Mouse (Mus musculus) large intestine, adult 2 months (tissue): ENCODE data around the gene Lsm10. TPM values are rescaled to one million over a fixed set of nuclear protein-coding genes. Genes with fewer than 3 reads are reported as not detected.
A peak's percentile ranks its signal among the peaks of the same experiment; 100 is the strongest.

Source experiments
- DNase-seq: peaks from one replicate; pipeline ENCODE4 v3.0.0-alpha.2; 2012; ENCODE audit warnings: low read depth, low spot score
- WGBS: fragments of 180-500 bp; shearing (Covaris S2); methylation state at CpG from one replicate; pipeline ENCODE4 v1.1.7; 2018; 5-methylcytosine and 5-hydroxymethylcytosine counted together
- polyA plus RNA-seq: library from polyadenylated mRNA; depleted of rRNA; stranded (reverse); fragments of >200 nt; gene quantifications from 2 replicates; pipeline ENCODE4 v1.2.3, GENCODE M21; 2012; rRNA removed

The Lsm10 gene
- 30.7 and 31.3 TPM in 2 replicates for polyA plus RNA-seq

DNA sequence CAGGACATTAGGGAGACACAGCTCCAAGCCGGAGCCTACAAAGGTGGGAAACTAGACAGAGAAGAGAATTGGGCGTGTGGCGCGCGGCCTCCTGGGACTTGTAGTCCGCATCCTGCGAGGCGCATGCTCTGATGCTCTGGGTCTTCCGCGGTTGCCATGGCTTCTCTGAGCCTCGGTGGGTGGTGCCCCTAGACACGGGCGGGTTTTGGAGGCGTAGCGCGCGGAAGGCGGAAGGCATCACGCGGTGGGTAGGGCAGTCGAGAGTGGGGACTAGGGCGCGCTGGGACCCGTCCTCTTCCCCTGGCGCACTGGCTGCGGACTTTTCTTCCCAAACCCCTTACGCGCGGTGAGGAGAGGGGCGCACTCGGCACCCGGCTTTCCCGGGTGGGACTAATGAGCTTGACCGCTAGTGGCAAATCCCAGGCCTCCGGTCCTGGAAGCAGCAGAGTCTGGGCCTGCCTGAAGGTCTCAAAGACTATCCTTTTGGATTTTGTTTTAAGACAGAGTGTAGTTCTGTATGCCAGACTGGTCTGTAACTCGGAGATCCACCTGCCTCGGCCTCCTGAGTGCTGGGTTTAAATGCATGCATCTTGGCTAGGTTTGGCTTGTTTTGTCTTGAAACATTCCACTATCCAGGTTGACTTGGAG is at the start of gene Lsm10:
TSS of gene Lsm10 (plus strand) at position 160 of the 648 bp plus-strand sequence.
- peak; percentile 66 for DNase-seq
- WGBS = under 1% methylated on average over 37 of the region's 37 CpGs

DNA sequence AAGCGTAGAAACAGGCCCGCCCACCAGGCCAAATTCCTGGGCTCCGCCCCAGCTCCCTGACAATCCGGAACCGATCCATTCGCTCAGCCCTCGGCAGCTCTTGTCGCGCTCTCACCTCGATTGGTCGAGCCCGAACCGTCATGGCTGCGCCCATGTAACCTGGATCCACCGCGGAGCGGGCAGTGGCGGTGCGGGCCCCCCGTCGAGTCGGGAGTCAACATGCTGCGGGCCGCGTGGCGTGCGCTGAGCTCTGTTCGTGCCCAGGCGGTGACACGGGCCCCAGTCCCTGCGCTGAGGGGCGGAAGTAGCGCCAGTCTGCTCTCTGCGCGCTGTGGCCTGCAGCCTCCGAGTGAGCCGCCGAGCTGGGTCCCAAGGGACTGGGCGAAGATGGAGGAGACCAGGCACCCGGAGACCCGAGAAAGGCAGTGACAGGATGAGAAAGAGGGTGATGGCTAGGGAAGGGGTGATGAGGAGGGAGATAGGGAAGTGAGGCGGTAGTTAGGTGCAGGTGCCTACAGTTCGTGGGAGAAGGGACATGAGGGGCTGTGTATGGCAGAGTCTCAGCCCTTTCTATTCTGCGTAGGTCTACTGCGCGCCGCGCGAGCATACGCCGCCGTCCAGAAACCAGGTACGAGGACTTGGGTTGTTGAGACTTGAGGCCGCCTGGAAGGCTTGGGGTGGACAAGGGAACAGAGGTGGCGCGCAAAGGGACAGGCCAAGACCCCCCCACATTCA is 49.4 kb upstream of the Lsm10 start, which contains the start of gene Mrps15:
TSS of gene Mrps15 (plus strand) at position 75 of the 735 bp plus-strand sequence.
- under 1% methylated on average over 56 of the region's 56 CpGs for WGBS

GRCm38 (mm10) chr4:126051617-126052016 is 44.8 kb upstream of the Lsm10 start:
- 67% methylated on average over 7 of the region's 7 CpGs for WGBS
- DNase-seq = no peak

More for the DNA sequence above, 49.4 kb upstream of the Lsm10 start, which contains the start of gene Mrps15:
- peak; percentile 77 for DNase-seq

- DNase-seq = no peak
- WGBS = 8% methylated on average over 19 of the region's 19 CpGs
Measured at GRCm38 (mm10) chr4:126057207-126058133, 39.0 kb upstream of the Lsm10 start.

DNA sequence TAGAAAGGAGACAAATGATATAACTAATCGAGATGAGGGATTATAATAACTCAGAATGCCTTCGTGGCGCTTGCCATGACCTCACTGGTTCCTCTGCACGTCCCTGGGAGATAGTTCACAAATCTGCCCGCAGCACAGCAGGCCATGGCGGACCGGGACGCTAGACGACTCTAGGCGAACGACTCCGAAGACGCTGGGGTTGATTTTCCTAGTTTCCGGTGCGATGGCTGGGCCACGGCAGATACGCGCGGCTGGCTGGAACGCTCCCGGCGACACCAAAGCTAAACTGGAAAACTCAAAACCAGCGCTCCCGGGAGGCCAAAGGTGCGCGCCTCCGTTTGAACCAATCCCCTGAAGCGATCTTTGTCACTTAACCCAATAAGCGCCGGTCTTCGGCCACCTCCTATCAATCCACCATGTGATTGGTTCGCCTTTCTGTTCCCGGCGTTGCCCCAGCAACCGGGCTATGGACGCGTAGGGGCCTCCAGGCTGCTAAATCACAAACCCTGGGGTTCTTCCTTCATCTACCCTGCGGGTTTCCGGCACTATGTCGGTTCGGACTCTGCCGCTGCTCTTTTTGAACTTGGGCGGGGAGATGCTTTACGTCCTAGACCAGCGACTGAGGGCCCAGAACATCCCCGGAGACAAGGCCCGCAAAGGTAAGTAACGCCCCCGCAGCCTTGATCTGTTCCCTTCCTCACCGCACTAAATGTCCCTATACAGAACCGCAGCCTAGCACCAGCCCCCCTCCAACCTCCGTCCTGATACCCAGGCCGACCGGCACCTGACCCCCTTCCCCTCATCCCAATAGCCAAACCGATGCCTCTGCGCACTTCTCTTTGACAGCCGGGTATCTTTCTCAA is 38.1 kb upstream of the Lsm10 start, which contains the start of gene Oscp1:
TSS of gene Oscp1 (plus strand) at position 432 of the 863 bp plus-strand sequence.
- DNase-seq = peak; percentile 76
- WGBS = 1% methylated on average over 57 of the region's 57 CpGs

- 37% methylated on average over 9 of the region's 9 CpGs for WGBS
Measured at GRCm38 (mm10) chr4:126058997-126059362, 37.4 kb upstream of the Lsm10 start.

GRCm38 (mm10) chr4:126062856-126063255 is 33.6 kb upstream of the Lsm10 start:
- no peak for DNase-seq
- WGBS = 63% methylated on average over 1 of the region's 1 CpGs

More at GRCm38 (mm10) chr4:126058997-126059362, 37.4 kb upstream of the Lsm10 start:
- no peak for DNase-seq

GRCm38 (mm10) chr4:126065241-126065640 is 31.2 kb upstream of the Lsm10 start:
- no peak for DNase-seq
- WGBS = 83% methylated on average over 7 of the region's 7 CpGs

DNA sequence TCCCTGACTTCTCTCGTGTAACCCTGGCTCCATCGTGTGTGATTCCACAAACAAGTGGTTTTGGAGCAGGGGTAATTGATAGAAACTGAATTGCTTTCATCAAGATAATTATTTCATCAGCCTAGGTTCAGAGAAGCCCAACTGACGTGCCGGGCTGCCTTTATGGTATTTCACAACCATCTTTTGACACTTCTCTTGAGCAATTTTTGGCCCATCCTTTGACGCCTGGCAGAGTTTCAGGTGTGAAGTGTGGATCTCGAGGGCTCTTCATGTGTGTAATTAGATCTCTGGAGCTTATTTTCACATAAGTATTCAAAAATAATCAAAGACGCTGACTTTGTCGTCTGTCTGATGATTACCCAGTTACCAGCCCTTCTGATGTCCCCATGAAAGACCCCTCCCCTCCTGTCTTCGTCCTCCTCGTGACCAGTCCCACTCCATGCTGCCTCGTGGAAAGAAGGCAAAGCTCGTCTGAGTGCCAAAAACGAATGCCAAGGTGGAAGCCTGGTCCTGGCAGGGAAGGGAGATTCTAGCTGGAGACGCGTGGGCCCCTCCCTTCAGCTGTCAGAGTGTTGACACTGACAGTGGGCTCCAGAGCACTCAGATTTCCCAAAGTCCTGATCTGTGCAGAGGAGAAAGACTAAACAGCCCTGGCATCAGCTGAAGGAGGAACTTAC is 28.9 kb upstream of the Lsm10 start:
- 60% methylated on average over 15 of the region's 15 CpGs for WGBS
- no peak for DNase-seq

GRCm38 (mm10) chr4:126068842-126069241 is 27.6 kb upstream of the Lsm10 start:
- 84% methylated on average over 6 of the region's 6 CpGs for WGBS
- DNase-seq = no peak

DNA sequence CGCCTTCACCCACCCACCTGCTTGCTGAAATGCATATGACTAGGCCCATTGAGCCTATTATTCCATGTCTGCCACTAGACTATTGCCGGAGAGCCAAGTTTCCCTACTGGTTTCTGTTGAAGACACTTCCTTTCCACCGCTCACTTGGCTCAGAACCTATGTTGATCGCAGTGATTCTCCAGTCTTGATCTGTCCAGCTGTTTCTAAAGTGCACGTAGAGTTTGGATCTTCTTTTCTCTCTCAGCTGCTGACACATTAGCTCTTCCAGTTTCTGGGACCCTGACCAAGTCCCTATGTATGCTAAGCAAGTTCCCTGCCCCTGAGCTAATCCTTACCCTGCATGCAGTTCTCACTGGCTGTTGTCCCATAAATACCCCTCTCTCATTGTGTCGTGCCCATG is 18.6 kb upstream of the Lsm10 start:
- WGBS = 68% methylated on average over 6 of the region's 6 CpGs

GRCm38 (mm10) chr4:126079266-126079665 is 17.2 kb upstream of the Lsm10 start:
- DNase-seq = no peak
- 61% methylated on average over 4 of the region's 4 CpGs for WGBS

More for the DNA sequence above, 18.6 kb upstream of the Lsm10 start:
- DNase-seq = no peak

DNA sequence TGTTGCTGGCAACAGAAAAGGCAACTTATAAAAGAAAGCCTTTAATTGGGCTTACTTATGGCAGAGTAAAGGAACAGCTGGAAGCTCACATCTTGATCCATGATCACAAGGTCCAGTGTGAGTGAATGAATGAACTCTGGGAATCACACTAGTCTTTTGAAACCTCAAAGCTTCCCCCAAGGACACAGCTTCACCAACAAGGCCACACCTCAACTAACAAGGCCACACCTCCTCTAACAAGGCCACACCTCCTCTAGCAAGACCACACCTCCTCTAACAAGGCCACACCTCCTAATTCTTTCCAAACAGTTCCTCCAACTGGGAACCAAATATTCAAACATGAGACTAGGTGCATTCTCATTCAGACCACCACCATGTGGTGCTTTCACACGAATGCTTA is 14.8 kb upstream of the Lsm10 start:
- WGBS = 100% methylated on average over 1 of the region's 1 CpGs
- no peak for DNase-seq

GRCm38 (mm10) chr4:126083021-126083420 is 13.4 kb upstream of the Lsm10 start:
- WGBS = 88% methylated on average over 9 of the region's 9 CpGs
- DNase-seq = no peak

DNA sequence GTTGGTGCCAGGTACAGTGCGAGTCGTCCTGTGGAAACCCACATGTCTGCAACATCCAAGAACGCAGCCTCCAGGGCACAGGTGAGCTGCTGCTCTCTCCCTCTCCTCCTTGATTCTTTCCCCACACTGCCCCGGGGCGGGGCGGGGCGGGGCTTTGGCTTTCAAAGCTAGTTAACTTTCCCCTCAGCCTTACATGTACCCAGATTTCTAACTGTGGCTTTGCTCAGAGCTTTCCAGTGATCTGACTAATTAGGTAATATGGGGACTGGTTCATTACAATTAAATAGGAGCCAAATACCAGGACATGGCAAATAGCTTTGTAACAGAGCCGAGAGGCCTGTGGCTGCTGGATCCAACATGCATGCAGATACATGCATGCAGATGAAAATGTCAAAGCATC is 12.0 kb upstream of the Lsm10 start:
- WGBS = 66% methylated on average over 8 of the region's 8 CpGs
- DNase-seq = no peak

DNA sequence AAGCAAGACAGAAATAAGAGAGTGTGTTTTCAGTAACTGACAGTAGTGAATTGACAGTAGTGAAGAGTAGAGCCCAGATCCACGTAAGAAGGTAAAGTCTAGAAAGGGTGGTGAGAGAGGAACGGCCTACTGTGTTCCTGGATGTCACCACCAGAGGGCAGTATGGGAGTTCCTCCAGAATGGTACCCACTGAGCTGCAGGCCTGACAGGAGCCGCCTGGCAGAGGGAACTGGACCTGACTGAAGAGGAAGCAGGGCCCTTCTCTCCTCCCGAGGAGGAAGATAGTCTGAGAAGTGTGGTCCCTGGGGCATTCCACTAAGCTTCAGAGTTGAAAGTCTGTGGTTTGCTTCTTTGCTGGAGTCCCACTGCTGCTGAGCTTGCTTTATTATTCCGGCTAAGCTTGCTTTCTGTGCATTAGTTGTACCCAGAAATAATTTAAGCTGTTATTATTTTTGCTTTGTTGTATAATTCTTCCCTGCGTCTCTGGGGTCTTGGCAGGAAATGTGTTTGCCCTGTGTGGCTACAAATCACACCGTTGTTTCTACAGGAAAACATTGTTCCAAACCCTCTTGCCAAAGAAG is 10.3 kb upstream of the Lsm10 start:
- DNase-seq = peak; percentile 67
- 23% methylated on average over 7 of the region's 7 CpGs for WGBS

GRCm38 (mm10) chr4:126090101-126090847 is 6.1 kb upstream of the Lsm10 start:
- DNase-seq = no peak
- 70% methylated on average over 7 of the region's 7 CpGs for WGBS

- no peak for DNase-seq
- 51% methylated on average over 4 of the region's 4 CpGs for WGBS
Measured at GRCm38 (mm10) chr4:126090848-126091124, 5.6 kb upstream of the Lsm10 start.
